Mouse (Mus musculus): ENCODE results near the gene Cbx8.

The Cbx8 gene

GRCm38 (mm10) chr11:119050361-119050760 is 9.6 kb upstream of the Cbx8 start:
- DNase-seq (ENCODE audit: low read depth, low spot score), result no peak

DNA sequence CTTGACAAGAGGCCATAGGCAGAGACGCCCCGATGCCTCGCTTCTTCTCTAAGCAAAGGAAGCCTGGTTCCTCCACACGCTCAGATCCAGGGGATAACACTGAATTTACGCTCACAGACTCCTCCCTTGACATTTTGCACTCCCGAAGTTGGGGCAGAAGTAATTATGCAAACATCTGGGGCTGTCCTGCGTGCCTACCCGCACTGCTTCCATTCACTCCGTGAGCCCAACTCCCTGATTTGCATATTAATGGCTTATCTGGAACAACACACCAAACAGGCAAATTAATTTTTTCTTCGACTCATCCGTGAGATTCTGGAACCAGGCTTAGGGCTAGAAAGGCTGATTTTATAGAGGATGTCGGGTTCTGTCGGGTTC is 7.4 kb upstream of the Cbx8 start:
- no peak for DNase-seq (ENCODE audit: low read depth, low spot score)

DNA sequence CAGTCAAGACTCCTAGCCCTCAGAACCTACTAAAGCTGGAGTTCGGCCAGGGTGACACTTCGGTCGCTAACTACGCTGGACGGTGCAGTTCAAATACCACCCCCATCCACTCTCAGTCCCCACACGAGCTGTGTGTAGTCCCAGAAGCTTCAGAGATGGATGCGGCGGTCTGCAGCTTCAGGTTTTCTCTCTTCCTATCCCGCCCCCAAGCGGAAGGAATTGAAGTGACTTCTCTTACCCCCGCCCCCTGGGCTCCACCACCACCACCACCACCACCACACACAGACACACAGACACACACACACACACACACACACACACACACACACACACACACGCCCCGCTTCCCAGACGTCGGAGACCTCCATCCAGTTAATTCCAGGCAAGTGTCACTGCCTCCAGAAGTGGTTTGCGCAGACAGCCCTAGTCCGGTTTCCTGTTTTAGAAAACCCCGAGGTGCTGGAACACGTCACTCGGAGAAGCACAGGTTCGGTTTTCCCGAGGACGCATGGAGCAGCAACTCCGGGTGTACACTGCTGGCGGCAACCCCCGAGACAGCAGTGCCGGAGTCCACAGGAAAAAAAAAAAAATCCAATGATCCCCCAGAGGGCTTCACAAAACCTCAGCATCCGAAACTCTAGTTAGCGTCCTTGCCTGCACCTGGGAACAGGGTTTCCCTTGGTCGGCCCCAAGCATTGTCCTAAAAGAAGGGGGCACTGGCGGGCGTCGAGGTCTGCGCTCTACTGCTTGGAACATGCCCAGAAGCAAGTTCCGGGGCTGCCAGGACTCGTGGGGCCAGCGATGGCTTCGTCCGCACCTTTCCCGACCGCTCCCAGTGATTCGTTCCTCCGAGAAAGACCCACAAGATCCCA is 6.7 kb upstream of the Cbx8 start:
- no peak for DNase-seq (ENCODE audit: low read depth, low spot score)

- DNase-seq (ENCODE audit: low read depth, low spot score), result no peak
Observed at GRCm38 (mm10) chr11:119046601-119047245, 6.0 kb upstream of the Cbx8 start.

GRCm38 (mm10) chr11:119044551-119045337 is 4.0 kb upstream of the Cbx8 start:
- DNase-seq (ENCODE audit: low read depth, low spot score), result no peak

DNA sequence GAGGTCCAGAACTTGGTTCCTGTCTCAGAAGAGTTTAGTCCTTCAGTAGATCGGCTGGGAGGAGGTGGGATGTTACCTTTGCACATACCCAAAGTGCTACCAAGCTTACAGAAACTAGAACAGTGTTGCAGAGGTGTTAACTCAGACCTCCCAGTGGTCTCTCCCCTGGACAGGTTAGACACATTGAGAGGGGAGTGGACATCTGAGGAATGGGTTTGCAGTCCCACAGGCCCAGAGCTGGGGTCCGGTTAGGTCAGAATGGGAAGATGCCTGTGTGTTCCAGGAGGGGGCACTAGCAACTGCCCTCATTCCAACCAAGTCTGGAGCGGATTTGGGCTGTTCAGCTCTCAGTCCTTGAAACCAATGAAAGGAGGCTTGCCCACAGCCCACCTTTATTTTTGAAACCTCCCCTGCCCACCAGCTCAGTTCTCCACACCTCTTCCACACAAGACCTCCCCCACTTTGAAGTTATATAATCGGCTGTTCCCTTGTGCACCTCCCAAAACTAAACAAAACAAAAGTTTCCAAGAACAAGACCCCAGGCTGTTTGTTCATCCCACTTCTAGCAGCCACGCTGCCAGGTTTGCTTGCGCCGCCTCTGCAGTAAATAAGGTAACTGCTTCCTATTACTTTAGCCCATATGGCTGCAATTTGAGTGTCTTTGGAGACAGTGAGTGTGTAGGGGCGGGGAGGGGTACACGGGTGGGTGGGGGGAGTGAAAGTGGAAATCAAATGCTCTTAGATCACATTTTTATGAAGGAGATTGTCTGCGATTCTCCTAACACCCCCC is 3.2 kb upstream of the Cbx8 start:
- no peak for DNase-seq (ENCODE audit: low read depth, low spot score)

DNA sequence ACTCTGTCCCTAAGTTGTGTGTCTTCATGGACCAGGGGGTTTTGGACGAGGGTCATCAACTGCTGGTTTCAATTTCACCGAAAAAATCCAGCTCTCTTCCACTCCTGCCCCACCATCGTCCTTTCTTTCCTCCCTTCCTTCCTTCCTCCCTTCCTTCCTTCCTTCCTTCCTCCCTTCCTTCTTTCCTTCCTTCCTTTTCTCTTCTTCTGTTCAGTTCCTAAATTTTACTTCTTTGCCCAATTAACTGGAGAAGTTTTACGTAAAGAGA is 2.4 kb upstream of the Cbx8 start:
- DNase-seq (ENCODE audit: low read depth, low spot score), result no peak

- DNase-seq (ENCODE audit: low read depth, low spot score), result peak; percentile 84
Observed at GRCm38 (mm10) chr11:119042466-119043272, 1.9 kb upstream of the Cbx8 start.

GRCm38 (mm10) chr11:119041750-119042465 is 1.1 kb upstream of the Cbx8 start:
- no peak for DNase-seq (ENCODE audit: low read depth, low spot score)

- DNase-seq (ENCODE audit: low read depth, low spot score), result peak; percentile 79
Observed at GRCm38 (mm10) chr11:119041325-119041716, 552 bp upstream of the Cbx8 start.

DNA sequence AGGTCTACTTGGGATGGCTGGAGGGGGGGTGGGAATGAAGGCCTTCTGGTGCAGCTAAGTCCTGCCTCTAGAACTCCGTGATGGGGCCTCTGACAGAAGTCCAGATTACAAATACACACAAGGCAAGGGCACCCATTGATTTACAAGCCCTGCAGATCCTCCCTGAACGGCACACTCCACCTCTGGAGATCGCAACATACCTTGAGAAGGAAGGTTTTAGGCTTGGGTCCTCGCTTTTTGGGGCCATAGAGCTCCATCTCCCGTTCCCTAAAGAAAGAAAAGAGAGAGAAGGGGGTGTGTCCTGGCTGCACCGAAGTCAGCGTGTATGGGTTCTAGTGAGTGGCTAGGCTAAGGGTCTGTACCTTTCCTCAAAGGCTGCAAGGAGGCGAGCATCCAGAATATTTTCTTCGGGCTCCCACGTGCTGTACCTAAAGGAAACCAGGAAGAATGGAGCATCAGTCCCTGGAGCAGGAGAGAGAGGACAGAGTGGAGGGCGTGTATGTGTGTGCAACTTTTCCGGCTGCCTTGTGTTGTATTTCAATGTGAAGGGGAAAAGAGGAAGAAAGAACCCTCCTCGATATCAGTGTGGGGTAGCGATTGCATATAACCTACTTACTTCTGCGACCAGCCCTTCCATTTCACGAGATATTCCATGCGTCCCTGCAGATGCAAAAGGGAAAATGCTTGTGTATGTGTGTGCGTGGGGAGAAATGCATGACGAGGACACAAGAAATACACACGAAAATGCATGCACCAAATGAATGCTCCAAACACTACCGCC is 847 bp downstream of the Cbx8 start:
- no peak for DNase-seq (ENCODE audit: low read depth, low spot score)

DNA sequence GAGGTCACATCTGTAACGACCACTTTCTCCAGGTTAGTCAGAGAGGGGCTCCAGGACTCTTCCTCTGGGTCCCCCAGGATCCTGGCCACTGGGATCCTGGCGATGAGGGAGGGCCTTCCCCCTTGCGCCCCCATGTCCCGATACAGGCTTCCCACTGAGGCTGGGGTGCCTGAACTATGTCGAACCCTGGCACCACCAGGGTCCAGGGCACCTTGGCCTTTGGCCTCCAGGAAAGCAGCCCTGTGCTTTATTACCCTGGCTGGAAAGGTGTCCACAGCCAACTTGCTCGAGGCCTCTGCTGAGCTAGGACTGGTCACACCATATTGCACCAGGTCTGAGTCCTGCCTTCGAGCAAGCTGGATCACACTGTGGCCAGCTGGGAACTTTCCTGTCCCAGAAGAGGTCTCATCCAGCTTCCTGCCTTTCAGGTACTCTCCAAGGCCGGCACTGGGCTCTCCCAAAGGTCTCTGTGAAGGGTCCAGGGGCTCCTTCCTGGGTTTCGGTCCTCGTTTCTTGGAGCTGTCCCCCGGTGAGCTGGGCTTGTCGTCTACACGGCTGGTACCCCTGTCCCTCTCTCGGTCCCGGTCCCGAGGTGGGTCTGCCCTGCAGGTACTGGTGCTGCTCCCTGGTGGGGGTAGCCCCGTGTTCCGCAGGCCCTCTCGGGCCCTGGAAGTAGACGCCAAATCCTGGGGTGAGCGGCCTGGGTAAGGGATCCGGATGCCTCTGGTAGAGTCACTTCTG is 1.9 kb downstream of the Cbx8 start:
- DNase-seq (ENCODE audit: low read depth, low spot score), result no peak

DNA sequence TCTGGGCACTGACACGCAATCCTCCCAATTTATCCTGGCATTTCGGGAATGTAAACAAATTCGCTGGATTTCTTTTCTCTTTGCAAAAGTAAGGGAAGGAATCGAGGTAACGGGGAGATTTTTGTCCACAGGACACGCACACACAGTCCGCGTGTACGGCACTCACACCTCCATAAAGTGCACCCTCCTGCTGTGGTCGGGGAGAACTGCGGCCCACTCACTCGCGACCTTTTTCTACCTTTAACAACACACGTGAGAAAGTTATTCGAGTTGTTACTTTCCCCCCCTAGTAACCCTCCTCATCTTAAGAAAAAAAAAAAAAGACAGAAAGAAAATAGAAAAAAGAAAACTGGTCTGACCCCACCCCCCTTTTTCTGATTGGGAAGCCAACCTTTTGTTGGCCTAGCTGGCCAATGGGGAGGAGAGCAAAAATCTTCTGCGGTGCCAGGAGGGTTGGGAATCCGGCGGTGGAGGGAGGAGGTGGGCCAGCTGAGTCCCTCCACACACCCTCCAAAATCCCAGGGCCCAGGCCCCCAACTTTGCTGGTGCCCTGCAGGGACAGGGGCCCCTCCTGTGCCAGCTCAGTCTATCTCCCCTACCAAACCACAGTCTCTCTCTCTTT is 2.9 kb downstream of the Cbx8 start:
- DNase-seq (ENCODE audit: low read depth, low spot score), result no peak

DNA sequence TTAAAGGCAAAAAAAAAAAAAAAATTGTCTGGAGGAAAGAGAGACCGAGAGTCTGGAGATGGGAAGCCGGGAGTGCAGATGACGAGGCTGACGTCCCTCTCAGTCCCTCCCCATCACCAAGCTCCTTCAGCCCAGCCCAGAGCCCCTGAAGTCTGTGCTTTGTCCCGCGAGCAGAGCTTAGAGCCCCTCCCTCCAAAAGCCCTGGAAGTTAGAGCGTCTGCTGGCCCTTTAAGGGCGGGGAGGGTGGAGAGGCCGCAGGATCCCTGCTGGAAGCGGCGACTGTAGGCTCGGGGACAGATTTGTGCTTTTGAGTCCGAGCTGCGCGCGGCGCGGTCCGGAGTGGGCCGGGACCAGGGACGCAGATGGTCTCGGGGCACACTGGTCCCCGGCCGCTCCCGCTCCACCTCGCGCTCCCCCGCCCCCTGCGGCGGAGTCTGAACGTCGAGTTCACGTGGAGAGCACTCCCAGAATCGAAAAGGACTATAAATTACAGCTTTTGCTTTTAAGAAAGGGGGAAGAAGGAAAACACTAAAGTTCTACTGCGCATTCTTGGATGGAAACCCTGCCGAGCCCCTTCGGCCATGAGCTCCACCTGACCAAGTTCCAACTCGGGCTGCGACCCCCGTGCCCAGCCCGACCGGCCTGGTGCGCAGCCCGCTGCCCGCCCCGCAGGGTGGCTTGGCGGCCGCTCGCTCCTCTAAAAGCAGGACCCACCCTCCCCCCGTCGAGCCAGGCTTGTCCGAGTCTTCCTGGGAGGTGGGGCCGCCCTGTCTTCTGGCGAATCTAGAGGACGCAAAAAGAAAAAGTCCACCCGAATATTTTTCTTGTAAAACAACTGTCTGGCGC is 3.6 kb downstream of the Cbx8 start:
- DNase-seq (ENCODE audit: low read depth, low spot score), result no peak

DNA sequence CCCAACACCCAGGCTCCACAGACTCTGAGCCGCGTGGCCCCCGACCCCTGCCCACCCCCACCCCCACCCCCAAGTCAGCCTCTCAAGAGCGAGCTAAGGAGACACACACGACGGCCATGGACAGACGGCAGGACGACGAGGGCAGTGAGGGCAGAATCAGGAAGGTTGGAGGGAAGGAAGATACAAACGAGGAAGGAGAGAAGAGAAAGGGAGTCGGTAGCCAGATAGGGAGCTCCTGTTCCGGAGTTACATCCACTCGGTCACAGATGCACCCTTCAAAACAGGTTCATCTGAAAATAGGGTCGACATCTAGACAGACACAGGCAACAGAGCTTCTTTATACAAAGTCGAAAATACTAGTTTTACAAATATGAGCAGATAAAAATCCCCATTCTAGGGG is 4.3 kb downstream of the Cbx8 start:
- DNase-seq (ENCODE audit: low read depth, low spot score), result no peak

GRCm38 (mm10) chr11:119035686-119036165 is 5.0 kb downstream of the Cbx8 start:
- no peak for DNase-seq (ENCODE audit: low read depth, low spot score)

- no peak for DNase-seq (ENCODE audit: low read depth, low spot score)
Observed at GRCm38 (mm10) chr11:119035094-119035685, 5.6 kb downstream of the Cbx8 start.

Data from forelimb bud, embryonic 11.5 days (tissue).